Mouse (Mus musculus) limb, embryonic 11.5 days (tissue): ENCODE measurements around the gene Gpsm1. TPM values are rescaled to one million over a fixed set of nuclear protein-coding genes. Genes with fewer than 3 reads are reported as not detected.
A peak's percentile ranks its signal among the peaks of the same experiment; 100 is the strongest.

Source experiments
- ATAC-seq: fragments of 200-750 bp; cut with Nextera tagmentation; 2 replicates; pipeline ENCODE4 v1.8.0; 2017; ENCODE audit warnings: low read depth; ENCODE audit not compliant: insufficient number of reproducible peaks, low FRiP score, low TSS enrichment
- DNase-seq: peaks from one replicate; pipeline ENCODE4 v3.0.0-alpha.2; 2015; ENCODE audit warnings: low spot score
- H3K27ac ChIP-seq: fragments of 300-500 bp; sonication (generic); replicated peaks from 2 replicates; pipeline ENCODE4 v1.5.1; 2014; ENCODE audit warnings: low read depth, mild to moderate bottlenecking, low read length
- H3K27me3 ChIP-seq: fragments of 300-500 bp; sonication (generic); 2 replicates; pipeline ENCODE4 v1.6.1; 2014; ENCODE audit warnings: mild to moderate bottlenecking, low read length, mixed read lengths; ENCODE audit not compliant: control insufficient read depth, insufficient read depth
- H3K36me3 ChIP-seq: fragments of 300-500 bp; sonication (generic); 2 replicates; pipeline ENCODE4 v1.6.1; 2014; ENCODE audit warnings: mild to moderate bottlenecking, low read length, moderate library complexity, mixed read lengths; ENCODE audit not compliant: control insufficient read depth, insufficient read depth
- H3K4me1 ChIP-seq: fragments of 300-500 bp; sonication (generic); 2 replicates; pipeline ENCODE4 v1.6.1; 2014; ENCODE audit warnings: low read length, mixed read lengths; ENCODE audit not compliant: control insufficient read depth, insufficient read depth
- H3K4me2 ChIP-seq: fragments of 300-500 bp; sonication (generic); 2 replicates; pipeline ENCODE4 v1.6.1; 2014; ENCODE audit warnings: low read depth, mild to moderate bottlenecking, moderate library complexity; ENCODE audit not compliant: severe bottlenecking
- H3K4me3 ChIP-seq: fragments of 300-500 bp; sonication (generic); 2 replicates; pipeline ENCODE4 v1.5.1; 2014; ENCODE audit warnings: low read depth, low read length
- H3K9ac ChIP-seq: fragments of 300-500 bp; sonication (generic); 2 replicates; pipeline ENCODE4 v1.6.1; 2014; ENCODE audit warnings: mild to moderate bottlenecking, low read length
- H3K9me3 ChIP-seq: fragments of 300-500 bp; sonication (generic); 2 replicates; pipeline ENCODE4 v1.6.1; 2016; ENCODE audit warnings: low read length; ENCODE audit not compliant: control insufficient read depth
- WGBS: fragments of 180-500 bp; shearing (Covaris S2); extraction: QIAGEN DNeasy Blood & Tissue Kit; methylation state at CpG from one replicate; pipeline ENCODE4 v1.1.7; 2014; 5-methylcytosine and 5-hydroxymethylcytosine counted together
- polyA plus RNA-seq: library from polyadenylated mRNA; unstranded; fragments of >200 nt; fragmentation: Nextera tagmentation; extraction: Ambion mirVana; gene quantifications from 2 replicates; pipeline ENCODE4 v1.2.1, GENCODE M21; 2014

Gpsm1 gene
- polyA plus RNA-seq, result 37.4 and 47.1 TPM in 2 replicates

- ATAC-seq (peak; percentile 81), DNase-seq (peak; percentile 92)
- no peaks in the 10 kb centered on the region for H3K9me3 ChIP-seq
- peak within 1 kb of the TSS; percentile 75 for H3K4me2 ChIP-seq
- no peaks in the 10 kb centered on the region for H3K27me3 ChIP-seq
- under 1% methylated on average over 60 of the region's 66 CpGs for WGBS
- no peaks in the 10 kb centered on the region; the same call in 1 of the 2 replicates for H3K36me3 ChIP-seq
- H3K27ac ChIP-seq, result peak within 1 kb of the TSS; percentile 94
- peak within 1 kb of the TSS; percentile 94 for H3K4me3 ChIP-seq
- peaks cover 28% of the 10 kb centered on the region for H3K4me1 ChIP-seq
- H3K9ac ChIP-seq, result peak within 1 kb of the TSS; percentile 93
These were observed at the start of gene Gpsm1 for GRCm38 (mm10) chr2:26315072-26315924. TSS of gene Gpsm1 (plus strand) at chr2:26315515.

GRCm38 (mm10) chr2:26266066-26266742 is 49.1 kb upstream of the Gpsm1 start:
- no peak for DNase-seq
- no peaks in the 10 kb centered on the region for H3K36me3 ChIP-seq
- no peak overlapping the region for H3K9ac ChIP-seq
- H3K9me3 ChIP-seq, result no peaks in the 10 kb centered on the region
- no peaks in the 10 kb centered on the region for H3K27me3 ChIP-seq
- H3K4me2 ChIP-seq, result no peak overlapping the region
- H3K4me1 ChIP-seq, result no peaks in the 10 kb centered on the region
- no peak overlapping the region for H3K27ac ChIP-seq
- WGBS, result 84% methylated on average over 10 of the region's 10 CpGs
- ATAC-seq, result no peak
- no peak overlapping the region for H3K4me3 ChIP-seq

GRCm38 (mm10) chr2:26268216-26268615 is 47.1 kb upstream of the Gpsm1 start:
- H3K4me2 ChIP-seq, result no peak overlapping the region
- DNase-seq, result no peak
- H3K4me1 ChIP-seq, result no peaks in the 10 kb centered on the region
- H3K9ac ChIP-seq, result no peak overlapping the region
- H3K4me3 ChIP-seq, result no peak overlapping the region
- no peak overlapping the region for H3K27ac ChIP-seq
- 71% methylated on average over 3 of the region's 3 CpGs for WGBS
- no peaks in the 10 kb centered on the region for H3K36me3 ChIP-seq
- H3K9me3 ChIP-seq, result no peaks in the 10 kb centered on the region
- H3K27me3 ChIP-seq, result no peaks in the 10 kb centered on the region
- no peak for ATAC-seq

GRCm38 (mm10) chr2:26273611-26274010 is 41.7 kb upstream of the Gpsm1 start:
- no peak overlapping the region for H3K4me3 ChIP-seq
- ATAC-seq (no peak), DNase-seq (peak; percentile 71)
- H3K9ac ChIP-seq, result no peak overlapping the region
- H3K4me2 ChIP-seq, result no peak overlapping the region
- H3K9me3 ChIP-seq, result no peaks in the 10 kb centered on the region
- H3K27ac ChIP-seq, result no peak overlapping the region
- no peaks in the 10 kb centered on the region for H3K27me3 ChIP-seq
- 18% methylated on average over 7 of the region's 7 CpGs for WGBS
- no peaks in the 10 kb centered on the region for H3K4me1 ChIP-seq
- H3K36me3 ChIP-seq, result no peaks in the 10 kb centered on the region

GRCm38 (mm10) chr2:26279712-26280111 is 35.6 kb upstream of the Gpsm1 start:
- Histone ChIP-seq H3K9ac (no peak overlapping the region), H3K4me1 (no peaks in the 10 kb centered on the region), H3K4me3 (no peak overlapping the region), H3K36me3 (no peaks in the 10 kb centered on the region), H3K9me3 (no peaks in the 10 kb centered on the region), H3K27ac (no peak overlapping the region), H3K4me2 (no peak overlapping the region), H3K27me3 (no peaks in the 10 kb centered on the region)
- WGBS, result 81% methylated on average over 3 of the region's 3 CpGs
- DNase-seq (no peak), ATAC-seq (no peak)

GRCm38 (mm10) chr2:26280594-26280993 is 34.7 kb upstream of the Gpsm1 start:
- no peak for ATAC-seq

GRCm38 (mm10) chr2:26285804-26286203 is 29.5 kb upstream of the Gpsm1 start:
- H3K9me3 ChIP-seq, result no peaks in the 10 kb centered on the region
- WGBS, result 72% methylated on average over 7 of the region's 7 CpGs
- no peak overlapping the region for H3K9ac ChIP-seq
- no peak overlapping the region for H3K4me2 ChIP-seq
- no peak for DNase-seq
- H3K27ac ChIP-seq, result no peak overlapping the region
- no peak overlapping the region for H3K4me3 ChIP-seq
- H3K36me3 ChIP-seq, result no peaks in the 10 kb centered on the region
- H3K4me1 ChIP-seq, result no peaks in the 10 kb centered on the region
- ATAC-seq, result no peak
- H3K27me3 ChIP-seq, result no peaks in the 10 kb centered on the region

More at GRCm38 (mm10) chr2:26280594-26280993, 34.7 kb upstream of the Gpsm1 start:
- Histone ChIP-seq H3K9ac (no peak overlapping the region), H3K4me2 (no peak overlapping the region), H3K27ac (no peak overlapping the region), H3K4me3 (no peak overlapping the region), H3K9me3 (no peaks in the 10 kb centered on the region), H3K27me3 (no peaks in the 10 kb centered on the region), H3K36me3 (no peaks in the 10 kb centered on the region), H3K4me1 (no peaks in the 10 kb centered on the region)
- 81% methylated on average over 11 of the region's 11 CpGs for WGBS
- DNase-seq, result no peak

- Histone ChIP-seq H3K36me3 (no peaks in the 10 kb centered on the region), H3K27me3 (no peaks in the 10 kb centered on the region), H3K4me1 (no peaks in the 10 kb centered on the region), H3K9ac (no peak overlapping the region), H3K27ac (no peak overlapping the region), H3K4me3 (no peak overlapping the region), H3K9me3 (no peaks in the 10 kb centered on the region), H3K4me2 (no peak overlapping the region)
- whole genome bisulfite sequencing, result 33% methylated on average over 7 of the region's 7 CpGs
- DNase-seq (no peak), ATAC-seq (no peak)
These were observed 28.9 kb upstream of the Gpsm1 start for GRCm38 (mm10) chr2:26286391-26286790.
